Mouse (Mus musculus) intestine, embryonic 16.5 days (tissue): ENCODE measurements around the gene Sertad2. TPM values are rescaled to one million over a fixed set of nuclear protein-coding genes. Genes with fewer than 3 reads are reported as not detected.

Experiments
- ATAC-seq: fragments of 200-750 bp; cut with Nextera tagmentation; 2 replicates; pipeline ENCODE4 v1.8.0; 2017; ENCODE audit warnings: moderate TSS enrichment, moderate library complexity
- H3K27ac ChIP-seq: fragments of 300-500 bp; sonication (generic); 2 replicates; pipeline ENCODE4 v1.5.1; 2014; ENCODE audit warnings: mild to moderate bottlenecking, low read length
- H3K27me3 ChIP-seq: fragments of 300-500 bp; sonication (generic); replicated peaks from 2 replicates; pipeline ENCODE4 v1.6.1; 2014; ENCODE audit warnings: low read length, control low read depth, mixed read lengths; ENCODE audit not compliant: control insufficient read depth, insufficient read depth
- H3K36me3 ChIP-seq: fragments of 300-500 bp; sonication (generic); 2 replicates; pipeline ENCODE4 v1.6.1; 2014; ENCODE audit warnings: low read length, control low read depth; ENCODE audit not compliant: control insufficient read depth, insufficient read depth
- H3K4me1 ChIP-seq: fragments of 300-500 bp; sonication (generic); 2 replicates; pipeline ENCODE4 v1.6.1; 2014; ENCODE audit warnings: low read length, control low read depth, mixed read lengths; ENCODE audit not compliant: control insufficient read depth, insufficient read depth
- H3K4me2 ChIP-seq: fragments of 300-500 bp; sonication (generic); 2 replicates; pipeline ENCODE4 v1.6.1; 2014; ENCODE audit warnings: low read depth, low read length, control low read depth
- H3K4me3 ChIP-seq: fragments of 300-500 bp; sonication (generic); 2 replicates; pipeline ENCODE4 v1.5.1; 2014; ENCODE audit warnings: mild to moderate bottlenecking, low read length
- H3K9ac ChIP-seq: fragments of 300-500 bp; sonication (generic); 2 replicates; pipeline ENCODE4 v1.6.1; 2014; ENCODE audit warnings: low read depth, low read length
- H3K9me3 ChIP-seq: fragments of 300-500 bp; sonication (generic); 2 replicates; pipeline ENCODE4 v1.6.1; 2016; ENCODE audit warnings: low read length, control low read depth; ENCODE audit not compliant: control insufficient read depth
- WGBS: fragments of 180-500 bp; shearing (Covaris S2); extraction: QIAGEN DNeasy Blood & Tissue Kit; methylation state at CpG from one replicate; pipeline ENCODE4 v1.1.7; 2014; 5-methylcytosine and 5-hydroxymethylcytosine counted together
- polyA plus RNA-seq: library from polyadenylated mRNA; unstranded; fragments of >200 nt; fragmentation: Nextera tagmentation; extraction: Ambion mirVana; gene quantifications from 2 replicates; pipeline ENCODE4 v1.2.1, GENCODE M21; 2015

The Sertad2 gene
- polyA plus RNA-seq, 1 experiment from 2014 or later = 41.3 TPM

DNA sequence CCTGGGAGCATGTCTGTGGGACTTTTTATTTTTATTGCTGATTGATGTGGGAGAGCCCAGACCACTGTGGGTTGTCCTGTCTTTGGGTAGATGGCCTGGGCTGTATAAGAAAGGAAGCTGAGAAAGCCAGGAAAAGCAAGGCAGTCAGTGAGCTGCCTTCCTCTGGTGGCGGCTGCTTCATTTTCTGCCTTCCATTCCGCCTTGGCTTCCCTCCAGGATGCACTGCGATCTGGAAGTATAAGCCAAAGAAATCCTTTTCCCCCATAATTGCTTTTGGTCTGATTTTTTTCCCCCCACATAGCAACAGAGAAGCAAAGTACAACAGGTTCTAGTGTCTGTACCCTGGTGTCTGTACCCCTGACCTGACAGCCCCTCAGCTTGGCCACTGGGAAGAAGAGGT is 116.0 kb downstream of the Sertad2 start:
- 68% methylated on average over 3 of the region's 3 CpGs for WGBS
- H3K27me3 ChIP-seq = no peaks in the 10 kb centered on the region
- H3K9me3 ChIP-seq = no peaks in the 10 kb centered on the region
- no peak overlapping the region for H3K4me2 ChIP-seq
- H3K4me3 ChIP-seq = no peak overlapping the region
- H3K9ac ChIP-seq = no peak overlapping the region
- H3K27ac ChIP-seq = no peak overlapping the region
- no peak for ATAC-seq
- H3K36me3 ChIP-seq = no peaks in the 10 kb centered on the region
- H3K4me1 ChIP-seq = peaks cover 14% of the 10 kb centered on the region

DNA sequence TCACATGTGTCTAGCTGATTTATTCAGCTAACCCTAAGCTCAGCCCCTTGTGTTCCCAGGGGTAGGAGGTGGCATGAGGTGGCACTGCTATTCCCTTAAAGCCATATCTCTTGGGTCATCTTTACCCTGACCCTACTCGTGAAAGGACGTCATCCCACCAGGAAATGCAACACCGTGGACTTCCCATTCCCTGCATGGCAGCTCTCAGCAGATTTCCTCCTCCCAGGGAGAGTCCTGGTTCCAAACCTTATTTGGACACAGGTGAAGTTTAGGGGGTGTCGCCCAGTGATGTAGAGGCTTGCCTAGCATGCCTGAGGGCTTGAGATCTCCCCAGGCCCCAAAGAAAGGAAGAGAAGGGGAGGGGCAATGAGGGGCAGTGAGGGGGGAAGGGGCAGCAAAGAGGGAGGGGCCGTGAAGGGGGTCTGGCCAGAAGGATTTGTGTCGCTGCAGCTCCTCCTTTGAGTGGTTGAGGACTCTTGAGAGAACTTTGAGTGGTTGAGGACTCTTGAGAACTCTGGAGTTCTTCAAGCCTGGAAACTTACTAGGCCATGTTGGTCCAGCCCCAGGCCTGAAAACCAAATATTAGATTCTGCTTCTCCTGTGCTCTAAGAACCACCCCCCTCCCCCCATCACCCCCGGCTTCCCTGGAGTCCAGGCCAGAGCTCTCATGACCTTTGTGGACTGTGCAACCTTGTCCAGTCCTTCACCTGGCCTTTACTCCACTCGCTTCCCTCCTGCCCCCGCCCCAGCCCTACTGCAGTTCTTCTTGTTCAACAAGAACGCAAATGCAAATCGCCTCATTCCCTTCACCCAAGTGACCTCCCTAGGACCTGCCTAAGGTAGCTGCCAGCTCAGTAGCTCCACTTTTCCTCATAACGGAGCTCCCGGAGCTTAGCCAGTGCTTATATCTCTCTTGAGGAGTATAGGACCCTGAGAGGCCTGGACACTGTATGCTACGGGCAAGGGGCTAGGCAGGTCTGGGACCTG is 117.4 kb downstream of the Sertad2 start:
- Histone ChIP-seq H3K27ac (no peak overlapping the region), H3K4me3 (no peak overlapping the region), H3K36me3 (no peaks in the 10 kb centered on the region), H3K9ac (no peak overlapping the region), H3K9me3 (no peaks in the 10 kb centered on the region), H3K27me3 (no peaks in the 10 kb centered on the region), H3K4me2 (no peak overlapping the region), H3K4me1 (peaks cover 10% of the 10 kb centered on the region)
- no peak for ATAC-seq
- WGBS = 79% methylated on average over 14 of the region's 14 CpGs

DNA sequence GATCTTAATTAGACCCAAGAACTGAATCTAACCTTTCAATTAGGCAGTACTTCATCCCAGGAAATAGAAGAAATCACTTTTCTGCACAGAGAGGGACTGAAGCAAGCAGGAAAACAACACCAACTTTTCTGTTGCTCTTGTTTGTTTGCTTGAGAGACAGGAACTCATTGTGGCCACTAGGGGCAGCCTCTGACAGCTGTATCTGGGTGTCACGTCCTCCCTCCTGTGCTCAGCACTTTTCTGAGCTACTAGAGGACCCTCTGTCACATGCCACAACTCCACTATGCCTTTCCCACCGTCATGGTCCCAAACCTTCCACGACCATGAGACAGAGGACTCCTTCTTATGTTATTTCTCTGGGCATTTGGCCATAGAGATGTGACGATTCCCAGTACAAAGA is 118.6 kb downstream of the Sertad2 start:
- WGBS = 32% methylated on average over 4 of the region's 4 CpGs
- no peak overlapping the region for H3K9ac ChIP-seq
- H3K4me2 ChIP-seq = no peak overlapping the region
- H3K36me3 ChIP-seq = no peaks in the 10 kb centered on the region
- no peaks in the 10 kb centered on the region for H3K9me3 ChIP-seq
- H3K27ac ChIP-seq = no peak overlapping the region
- H3K27me3 ChIP-seq = no peaks in the 10 kb centered on the region
- no peak for ATAC-seq
- H3K4me1 ChIP-seq = no peaks in the 10 kb centered on the region
- H3K4me3 ChIP-seq = no peak overlapping the region

DNA sequence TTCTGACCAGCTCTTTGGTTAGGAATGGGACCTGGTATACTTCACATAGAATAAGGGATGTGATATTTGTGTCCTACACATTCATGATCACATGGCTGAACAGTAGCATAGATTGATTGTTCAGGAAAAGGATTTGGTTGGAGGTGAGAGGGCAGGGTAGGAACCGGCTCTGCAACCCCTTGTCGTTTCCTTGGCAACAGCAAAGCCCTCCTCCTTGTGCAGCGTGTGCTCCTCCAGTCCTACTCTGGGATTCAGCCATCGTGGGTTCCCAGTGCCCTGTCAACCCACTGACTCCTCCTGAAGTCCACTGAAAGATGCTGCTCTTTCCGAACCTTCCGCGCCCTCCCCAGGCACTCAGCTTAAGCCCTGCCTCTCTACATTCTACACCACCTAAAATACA is 119.8 kb downstream of the Sertad2 start:
- Histone ChIP-seq H3K27ac (no peak overlapping the region), H3K4me2 (no peak overlapping the region), H3K9ac (no peak overlapping the region), H3K36me3 (no peaks in the 10 kb centered on the region), H3K9me3 (no peaks in the 10 kb centered on the region), H3K4me1 (no peaks in the 10 kb centered on the region), H3K27me3 (no peaks in the 10 kb centered on the region), H3K4me3 (no peak overlapping the region)
- no peak for ATAC-seq
- 51% methylated on average over 7 of the region's 7 CpGs for WGBS

DNA sequence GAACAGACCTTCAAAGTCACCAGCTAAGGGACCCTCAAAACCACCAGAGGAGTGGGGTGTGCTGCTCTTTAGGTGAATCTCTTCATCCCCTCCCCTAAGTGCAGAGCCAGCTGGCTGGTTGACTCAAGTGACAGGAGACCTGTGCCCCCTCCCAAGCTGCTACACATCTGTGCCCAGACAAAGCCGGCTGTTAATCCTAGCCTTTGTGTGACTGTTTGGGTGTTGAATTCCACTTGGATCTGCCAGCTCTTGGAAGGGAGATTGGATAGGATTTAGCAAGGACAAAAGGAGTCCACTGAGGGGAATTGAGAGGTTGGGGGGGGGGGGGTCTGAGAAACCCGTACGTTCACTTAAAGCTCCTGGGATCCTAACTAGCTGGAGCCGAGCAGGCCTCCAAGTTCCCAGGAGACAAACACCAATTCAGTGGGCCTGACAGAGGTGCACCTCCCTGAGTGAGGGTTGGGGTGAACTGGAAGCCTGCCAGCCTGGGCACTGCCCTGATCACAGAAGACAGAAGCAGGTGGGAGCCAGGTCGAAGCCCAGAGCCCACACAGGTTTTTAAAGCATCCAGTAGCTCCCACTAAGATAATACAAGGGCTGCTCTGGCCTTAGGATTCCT is 120.6 kb downstream of the Sertad2 start:
- Histone ChIP-seq H3K4me3 (no peak overlapping the region), H3K27ac (no peak overlapping the region), H3K9me3 (no peaks in the 10 kb centered on the region), H3K27me3 (no peaks in the 10 kb centered on the region), H3K4me1 (no peaks in the 10 kb centered on the region), H3K9ac (no peak overlapping the region), H3K36me3 (no peaks in the 10 kb centered on the region), H3K4me2 (no peak overlapping the region)
- WGBS = 59% methylated on average over 5 of the region's 5 CpGs
- ATAC-seq = no peak

DNA sequence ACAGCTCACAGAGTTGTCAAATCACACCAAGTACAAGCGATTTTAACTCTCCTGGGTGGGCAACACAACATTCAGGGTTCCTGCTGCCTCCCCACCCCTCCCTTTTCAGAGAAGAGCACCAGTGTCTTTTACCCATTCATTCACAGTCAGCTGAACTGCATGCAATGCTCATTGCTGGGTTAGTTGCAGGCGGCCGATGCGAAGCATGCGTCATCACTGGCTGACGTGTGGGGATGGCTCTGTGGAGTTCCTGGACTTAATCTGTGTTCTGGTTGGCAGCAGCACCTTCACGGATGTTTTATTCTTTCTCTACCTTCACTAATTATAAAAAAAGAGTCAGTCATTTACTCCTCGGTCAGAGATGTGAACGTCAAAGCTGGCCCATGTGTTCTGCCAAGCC is 121.8 kb downstream of the Sertad2 start:
- Histone ChIP-seq H3K9ac (no peak overlapping the region), H3K27me3 (no peaks in the 10 kb centered on the region), H3K9me3 (no peaks in the 10 kb centered on the region), H3K36me3 (no peaks in the 10 kb centered on the region), H3K4me2 (no peak overlapping the region), H3K4me1 (no peaks in the 10 kb centered on the region), H3K4me3 (no peak overlapping the region), H3K27ac (no peak overlapping the region)
- 77% methylated on average over 9 of the region's 9 CpGs for WGBS
- ATAC-seq = no peak

DNA sequence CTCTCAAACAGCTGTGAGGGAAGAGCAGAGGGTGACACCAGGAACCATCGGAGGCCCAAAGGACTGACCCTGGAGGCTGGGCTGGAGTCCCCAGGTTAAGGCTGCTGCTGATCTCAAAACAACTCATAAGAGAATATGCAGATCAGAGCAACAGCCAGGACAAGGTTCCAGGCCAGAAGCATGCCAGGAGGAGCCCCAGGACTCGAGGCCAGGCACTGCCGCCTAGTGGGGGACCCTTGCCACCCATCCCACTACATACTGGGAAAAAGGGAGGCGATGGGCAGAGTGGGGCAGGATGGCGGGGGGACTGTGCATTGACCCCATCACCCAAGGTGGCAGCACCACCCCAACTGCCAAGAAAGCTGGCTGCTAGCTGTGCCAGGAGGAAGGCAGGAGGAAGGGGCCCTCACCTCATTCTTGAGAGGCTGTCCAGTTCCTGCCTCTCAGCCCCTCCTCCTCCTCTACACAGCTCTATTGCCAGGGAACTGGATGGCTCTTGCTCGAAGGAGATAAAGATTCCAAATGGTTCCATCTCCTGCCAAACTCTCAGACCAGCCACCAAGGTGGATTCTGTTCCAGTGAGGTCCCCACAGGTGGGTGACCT is 128.8 kb downstream of the Sertad2 start:
- Histone ChIP-seq H3K4me2 (no peak overlapping the region), H3K4me1 (no peaks in the 10 kb centered on the region), H3K27ac (no peak overlapping the region), H3K9ac (no peak overlapping the region), H3K9me3 (no peaks in the 10 kb centered on the region), H3K27me3 (no peaks in the 10 kb centered on the region), H3K36me3 (no peaks in the 10 kb centered on the region), H3K4me3 (no peak overlapping the region)
- WGBS = 58% methylated on average over 6 of the region's 6 CpGs
- ATAC-seq = no peak

DNA sequence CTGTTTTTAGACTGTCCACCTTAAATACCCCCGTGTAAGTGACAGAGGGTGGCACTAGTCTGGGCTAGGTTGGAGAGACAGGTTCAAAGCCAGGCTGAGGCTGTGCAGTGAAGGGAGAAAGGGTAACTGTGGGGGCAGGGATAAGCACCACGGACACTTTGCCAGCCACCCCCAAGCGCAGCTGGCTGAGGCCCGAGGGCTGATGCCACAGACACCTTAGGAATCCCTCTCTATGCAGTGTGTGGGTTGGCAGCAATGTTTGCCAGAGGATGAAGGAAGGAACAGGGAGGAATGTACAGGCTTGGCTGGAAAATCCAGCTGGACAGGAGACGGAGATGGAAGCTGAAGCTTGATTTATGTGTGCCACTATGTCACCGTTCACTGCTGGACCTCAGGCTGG is 129.5 kb downstream of the Sertad2 start:
- ATAC-seq = no peak
- Histone ChIP-seq H3K9ac (no peak overlapping the region), H3K4me1 (no peaks in the 10 kb centered on the region), H3K4me3 (no peak overlapping the region), H3K27ac (no peak overlapping the region), H3K36me3 (no peaks in the 10 kb centered on the region), H3K27me3 (no peaks in the 10 kb centered on the region), H3K9me3 (no peaks in the 10 kb centered on the region), H3K4me2 (no peak overlapping the region)
- WGBS = 74% methylated on average over 6 of the region's 6 CpGs

DNA sequence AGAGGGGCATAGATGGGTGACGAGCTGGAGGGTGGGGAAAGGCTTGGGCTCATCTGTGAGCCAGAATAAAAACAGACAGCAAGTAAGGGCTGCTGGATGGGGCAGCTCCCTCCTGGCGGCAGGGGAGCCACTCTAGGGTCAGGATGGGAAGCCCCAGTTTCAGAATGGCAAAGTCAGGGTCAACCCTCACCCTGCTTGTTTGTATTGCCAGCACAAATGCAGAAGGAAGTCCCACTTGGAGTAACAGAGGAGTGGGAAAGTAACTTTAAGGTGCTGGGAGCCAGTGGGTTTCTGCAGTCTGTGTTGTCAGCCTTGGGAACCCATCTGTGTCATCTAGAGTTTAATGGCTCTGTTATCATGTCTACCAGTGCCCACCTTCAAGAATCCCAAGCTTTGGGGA is 136.3 kb downstream of the Sertad2 start:
- Histone ChIP-seq H3K36me3 (no peaks in the 10 kb centered on the region), H3K27ac (no peak overlapping the region), H3K9ac (no peak overlapping the region), H3K4me2 (no peak overlapping the region), H3K27me3 (no peaks in the 10 kb centered on the region), H3K4me1 (no peaks in the 10 kb centered on the region), H3K4me3 (no peak overlapping the region), H3K9me3 (no peaks in the 10 kb centered on the region)
- ATAC-seq = no peak
- 70% methylated on average over 2 of the region's 2 CpGs for WGBS
